ENCODE assay signal across 8 mouse cellular contexts in genomic region chr16:50364189-50365059, GRCm38 (mm10).
DNase-seq lines count a peak whose midpoint lies in the region; ATAC-seq and TF ChIP-seq lines count a peak whose summit lies in the region.

No protein-coding gene starts in this region.

- H3K4me1 ChIP-seq in testis, adult 2 months (ENCODE audit: control insufficient read depth, insufficient read depth, low read length) = peaks cover 8% of the 10 kb centered on the region
- peaks cover 13% of the 10 kb centered on the region for H3K4me1 ChIP-seq in heart, embryonic 11.5 days (ENCODE audit: control insufficient read depth, insufficient read depth, low read length)
- H3K4me1 ChIP-seq in limb, embryonic 12.5 days (replicated peaks) = peaks cover 12% of the 10 kb centered on the region
- H3K4me1 ChIP-seq in midbrain, embryonic 11.5 days (ENCODE audit: control insufficient read depth, insufficient read depth, low read length) = 0 out of 2 replicates have a peak, but pooled peaks cover 3% of the 10 kb centered on the region

- 0 out of 2 replicates have a peak overlapping the region, but pooled peaks have one; percentile 25 for H3K27ac ChIP-seq in testis, adult 2 months (ENCODE audit: control insufficient read depth, insufficient read depth, low read depth, low read length)
- H3K27ac ChIP-seq in heart, embryonic 11.5 days (ENCODE audit: low read depth, low read length) = peak overlapping the region; percentile 80
- peak overlapping the region; percentile 86 for H3K27ac ChIP-seq in limb, embryonic 12.5 days
- H3K27ac ChIP-seq in midbrain, embryonic 11.5 days (ENCODE audit: low read depth, low read length) = no peak overlapping the region

- H3K9me3 ChIP-seq in heart, embryonic 11.5 days (replicated peaks; ENCODE audit: control insufficient read depth, low read length) = no peaks in the 10 kb centered on the region
- H3K9me3 ChIP-seq in limb, embryonic 12.5 days = no peaks in the 10 kb centered on the region
- H3K9me3 ChIP-seq in midbrain, embryonic 11.5 days (ENCODE audit: control insufficient read depth, low read length) = no peaks in the 10 kb centered on the region

- TF ChIP-seq POLR2A in testis, adult 2 months (IDR thresholded peaks at IDR 0.05; ENCODE audit: control insufficient read depth, low read depth, low read length) = no peak

- peak overlapping the region; percentile 54 for H3K4me2 ChIP-seq in heart, embryonic 11.5 days
- H3K4me2 ChIP-seq in limb, embryonic 12.5 days = peak overlapping the region; percentile 56
- H3K4me2 ChIP-seq in midbrain, embryonic 11.5 days = peak overlapping the region; percentile 37

- no peak for TF ChIP-seq CTCF in testis, adult 2 months (IDR thresholded peaks at IDR 0.05; ENCODE audit: control insufficient read depth, insufficient read depth, insufficient replicate concordance, low read depth, low read length)

- no peak for DNase-seq in testis, postnatal 14 days (ENCODE audit: low spot score)
- peak; percentile 73 for DNase-seq in embryo, embryonic 10 days (ENCODE audit: low spot score)
- peak; percentile 81 for DNase-seq in kidney, adult 9 months
- DNase-seq in midbrain, embryonic 11.5 days (ENCODE audit: low spot score, missing footprints) = peak; percentile 94
- peak; percentile 45 for DNase-seq in telencephalon, adult 2 months (ENCODE audit: low read depth, low spot score)

- 23% methylated on average over 11 of the region's 11 CpGs for WGBS in heart, embryonic 11.5 days (ENCODE audit: insufficient replicate concordance)
- WGBS in limb, embryonic 12.5 days = 13% methylated on average over 11 of the region's 11 CpGs
- WGBS in midbrain, embryonic 11.5 days = 19% methylated on average over 11 of the region's 11 CpGs

- ATAC-seq in heart, embryonic 11.5 days (replicated peaks; ENCODE audit: insufficient number of reproducible peaks, low FRiP score, low TSS enrichment) = peak; percentile 86
- peak; percentile 99 for ATAC-seq in limb, embryonic 12.5 days (ENCODE audit: insufficient number of reproducible peaks, insufficient read depth, low FRiP score, low TSS enrichment, low read depth)
- ATAC-seq in midbrain, embryonic 11.5 days (ENCODE audit: low FRiP score) = peak; percentile 95

- no peaks in the 10 kb centered on the region for H3K27me3 ChIP-seq in testis, adult 2 months (ENCODE audit: control insufficient read depth, insufficient read depth, low read length)
- H3K27me3 ChIP-seq in heart, embryonic 11.5 days (ENCODE audit: control insufficient read depth, insufficient read depth, low read length) = no peaks in the 10 kb centered on the region
- H3K27me3 ChIP-seq in limb, embryonic 12.5 days = no peaks in the 10 kb centered on the region
- H3K27me3 ChIP-seq in midbrain, embryonic 11.5 days (ENCODE audit: control insufficient read depth, insufficient read depth, low read length) = no peaks in the 10 kb centered on the region

- H3K9ac ChIP-seq in heart, embryonic 11.5 days (ENCODE audit: low read depth, low read length) = peak overlapping the region; percentile 65
- peak overlapping the region; percentile 59 for H3K9ac ChIP-seq in limb, embryonic 12.5 days (replicated peaks)
- H3K9ac ChIP-seq in midbrain, embryonic 11.5 days (ENCODE audit: low read length) = peak overlapping the region; percentile 37; the same call in 1 of the 2 replicates

- no peaks in the 10 kb centered on the region for H3K36me3 ChIP-seq in testis, adult 2 months (ENCODE audit: control insufficient read depth, insufficient read depth, low read length)
- H3K36me3 ChIP-seq in heart, embryonic 11.5 days (ENCODE audit: control insufficient read depth, insufficient read depth, low read length) = no peaks in the 10 kb centered on the region
- H3K36me3 ChIP-seq in limb, embryonic 12.5 days = no peaks in the 10 kb centered on the region
- H3K36me3 ChIP-seq in midbrain, embryonic 11.5 days (ENCODE audit: control insufficient read depth, insufficient read depth, low read length) = no peaks in the 10 kb centered on the region

- H3K4me3 ChIP-seq in testis, adult 2 months (ENCODE audit: control insufficient read depth, low read depth, low read length) = peak overlapping the region; percentile 55; the same call in 1 of the 2 replicates
- H3K4me3 ChIP-seq in heart, embryonic 11.5 days (ENCODE audit: low read depth, low read length) = peak overlapping the region; percentile 45
- H3K4me3 ChIP-seq in limb, embryonic 12.5 days (replicated peaks) = peak overlapping the region; percentile 47
- H3K4me3 ChIP-seq in midbrain, embryonic 11.5 days (ENCODE audit: low read depth, low read length) = peak overlapping the region; percentile 33
